Comparison of ENCODE assay signal across 15 mouse cellular contexts in the genomic region with DNA sequence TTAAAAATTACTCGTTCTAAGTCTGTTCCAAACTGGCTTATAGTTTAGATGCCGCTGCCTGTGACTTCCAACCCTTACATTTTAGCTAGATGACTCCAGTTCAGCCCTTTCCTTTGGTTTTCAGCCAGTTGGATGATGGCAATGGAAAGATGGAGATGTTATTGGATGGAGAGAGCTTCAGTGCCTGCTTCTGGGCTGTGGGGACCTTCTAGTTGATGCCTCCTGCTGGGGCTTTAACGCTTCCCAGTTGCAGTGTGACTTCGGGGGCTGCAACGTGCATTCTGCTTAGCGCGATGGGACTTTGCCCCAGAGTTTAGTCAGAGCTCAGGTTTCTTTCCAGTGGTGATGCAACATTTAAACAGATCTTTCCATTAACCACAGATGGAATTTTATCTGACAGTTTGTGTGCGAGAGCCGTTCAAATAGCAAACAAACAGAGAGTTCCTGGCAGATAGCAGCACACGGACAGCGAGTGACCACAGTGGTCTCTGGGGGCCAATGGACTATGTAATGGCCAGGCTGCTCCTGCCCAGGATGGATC. TPM values are rescaled to one million over a fixed set of nuclear protein-coding genes. Genes with fewer than 3 reads are reported as not detected.
DNase-seq lines count a peak whose midpoint lies in the region; ATAC-seq and TF ChIP-seq lines count a peak whose summit lies in the region.
"Had no signal": no experiment of that assay in that cellular context is flagged by ENCODE, and none has a peak within 500 bp of the region (broad histone marks: within the 10 kb centered on the region; RNA-seq: fewer than 3 reads in every experiment).

No protein-coding gene starts in this region.

- peaks cover 2% of the 10 kb centered on the region for H3K4me1 ChIP-seq in heart, adult 2 months (ENCODE audit: control insufficient read depth, insufficient read depth, low read length)
- peaks cover 16% of the 10 kb centered on the region for H3K4me1 ChIP-seq in heart, embryonic 10.5 days
- H3K4me1 ChIP-seq in embryonic facial prominence, embryonic 14.5 days (ENCODE audit: control insufficient read depth, insufficient read depth, low read length) = peaks cover 14% of the 10 kb centered on the region
- peaks cover 3% of the 10 kb centered on the region; the same call in 1 of the 2 replicates for H3K4me1 ChIP-seq in liver, embryonic 16.5 days (ENCODE audit: control insufficient read depth, low read depth, low read length)

- no peak for ATAC-seq in embryonic facial prominence, embryonic 14.5 days (ENCODE audit: low read depth)
- peak; percentile 85 for ATAC-seq in liver, embryonic 16.5 days (ENCODE audit: low read depth)
- ATAC-seq: hindbrain, postnatal 0 days had no signal

- peak overlapping the region; percentile 61 for H3K27ac ChIP-seq in heart, adult 2 months
- no peak overlapping the region for H3K27ac ChIP-seq in heart, embryonic 10.5 days
- H3K27ac ChIP-seq in embryonic facial prominence, embryonic 14.5 days (replicated peaks; ENCODE audit: low read depth, low read length) = 0 out of 2 replicates have a peak overlapping the region, but pooled peaks have one; percentile 21
- peak overlapping the region; percentile 81 for H3K27ac ChIP-seq in liver, embryonic 16.5 days (ENCODE audit: low read length)
- H3K27ac ChIP-seq: hindbrain, postnatal 0 days; kidney, postnatal 0 days; left cerebral cortex, adult 2 months had no signal

- peak; percentile 52 to 68 for DNase-seq in heart, adult 2 months
- DNase-seq in heart, embryonic 10.5 days (ENCODE audit: low spot score) = no peak
- DNase-seq in embryonic facial prominence, embryonic 14.5 days (ENCODE audit: low spot score) = peak; percentile 50
- DNase-seq in heart, postnatal 4 days = peak; percentile 43
- no peak for DNase-seq in layer of hippocampus, adult 9-10 months (ENCODE audit: low spot score)
- no peak for DNase-seq in embryo, embryonic 10.5 days (ENCODE audit: low spot score)
- DNase-seq in spleen, adult 12 weeks (ENCODE audit: low spot score) = no peak
- DNase-seq: cerebellum, postnatal 10 days; thymus, postnatal 4 days had no signal

- no peak for TF ChIP-seq POLR2A in heart, adult 2 months (IDR thresholded peaks at IDR 0.05; ENCODE audit: insufficient read depth, low read depth, low read length)

- no peaks in the 10 kb centered on the region for H3K27me3 ChIP-seq in heart, adult 2 months (ENCODE audit: control insufficient read depth, insufficient read depth, low read length)
- peaks cover 23% of the 10 kb centered on the region for H3K27me3 ChIP-seq in heart, embryonic 10.5 days (ENCODE audit: insufficient read depth, poor library complexity, severe bottlenecking)
- no peaks in the 10 kb centered on the region for H3K27me3 ChIP-seq in embryonic facial prominence, embryonic 14.5 days (replicated peaks; ENCODE audit: control insufficient read depth, insufficient read depth, low read length)
- no peaks in the 10 kb centered on the region for H3K27me3 ChIP-seq in liver, embryonic 16.5 days (ENCODE audit: control insufficient read depth, insufficient read depth, low read depth, low read length)

- H3K4me3 ChIP-seq in heart, adult 2 months = no peak overlapping the region
- H3K4me3 ChIP-seq in heart, embryonic 10.5 days = no peak overlapping the region
- H3K4me3 ChIP-seq in embryonic facial prominence, embryonic 14.5 days (ENCODE audit: low read depth, low read length) = no peak overlapping the region
- no peak overlapping the region for H3K4me3 ChIP-seq in liver, embryonic 16.5 days (ENCODE audit: low read depth, low read length)
- H3K4me3 ChIP-seq: left cerebral cortex, adult 2 months had no signal

- H3K9ac ChIP-seq in heart, adult 2 months (ENCODE audit: low read depth, low read length) = no peak overlapping the region
- H3K9ac ChIP-seq in embryonic facial prominence, embryonic 14.5 days (ENCODE audit: low read depth, low read length) = no peak overlapping the region
- no peak overlapping the region for H3K9ac ChIP-seq in liver, embryonic 16.5 days (ENCODE audit: low read depth, low read length)

- intact Hi-C loops in heart, adult 2 months (cut with DNase I) = no loop called here

- TF ChIP-seq CTCF in heart, adult 2 months (IDR thresholded peaks at IDR 0.05) = 0 out of 2 replicates have a peak, but pooled peaks have one; percentile 6

- H3K79me2 ChIP-seq in heart, adult 2 months (replicated peaks; ENCODE audit: control insufficient read depth, insufficient read depth, low read length) = no peaks in the 10 kb centered on the region

- H3K36me3 ChIP-seq in heart, adult 2 months (ENCODE audit: control insufficient read depth, insufficient read depth, low read length) = no peaks in the 10 kb centered on the region
- H3K36me3 ChIP-seq in heart, embryonic 10.5 days = no peaks in the 10 kb centered on the region
- H3K36me3 ChIP-seq in embryonic facial prominence, embryonic 14.5 days (ENCODE audit: control insufficient read depth, insufficient read depth, low read length) = no peaks in the 10 kb centered on the region
- H3K36me3 ChIP-seq in liver, embryonic 16.5 days (ENCODE audit: control insufficient read depth, insufficient read depth) = no peaks in the 10 kb centered on the region

- H3K9me3 ChIP-seq in heart, embryonic 10.5 days = no peaks in the 10 kb centered on the region
- H3K9me3 ChIP-seq in embryonic facial prominence, embryonic 14.5 days (ENCODE audit: control insufficient read depth, low read length) = no peaks in the 10 kb centered on the region
- no peaks in the 10 kb centered on the region for H3K9me3 ChIP-seq in liver, embryonic 16.5 days (replicated peaks; ENCODE audit: control insufficient read depth, low read length)

- 43% methylated on average over 11 of the region's 11 CpGs for WGBS in heart, adult 2 months
- WGBS in heart, embryonic 10.5 days = 44% methylated on average over 11 of the region's 11 CpGs
- WGBS in embryonic facial prominence, embryonic 14.5 days = 35% methylated on average over 11 of the region's 11 CpGs
- WGBS in liver, embryonic 16.5 days (ENCODE audit: insufficient replicate concordance) = 43% methylated on average over 11 of the region's 11 CpGs

- peak overlapping the region; percentile 34; the same call in 1 of the 2 replicates for H3K4me2 ChIP-seq in embryonic facial prominence, embryonic 14.5 days (ENCODE audit: low read depth, low read length)
- H3K4me2 ChIP-seq in liver, embryonic 16.5 days (ENCODE audit: low read depth, low read length) = no peak overlapping the region

- TF ChIP-seq EP300 in heart, adult 2 months (IDR thresholded peaks at IDR 0.05; ENCODE audit: insufficient read depth, low read depth, low read length) = 0 out of 2 replicates have a peak, but pooled peaks have one; percentile 27

RNA-seq across cellular contexts. Expression of a gene that starts 53.3 kb away (rescaled TPM):
- total RNA-seq in heart, adult 2 months (2021) = 10 to 100 TPM; 36.0 to 44.0 TPM
- polyA plus RNA-seq in heart, adult 2 months (2012; rRNA removed) = 27.9 and 41.2 TPM in 2 replicates
- polyA plus RNA-seq in heart, embryonic 10.5 days (2016; fragmentation: Nextera tagmentation; extraction: Ambion mirVana) = 3.5 and 5.1 TPM in 2 replicates
- 12.3 and 16.0 TPM in 2 replicates for polyA plus RNA-seq in embryonic facial prominence, embryonic 14.5 days (2014; fragmentation: Nextera tagmentation; extraction: Ambion mirVana)
- total RNA-seq in heart, postnatal 4 days (2021) = 10 to 100 TPM; 32.7 to 39.8 TPM
- polyA plus RNA-seq in liver, embryonic 16.5 days (2015; fragmentation: Nextera tagmentation; extraction: Ambion mirVana) = 1.2 and 1.5 TPM in 2 replicates
- total RNA-seq: CH12.LX; megakaryocyte, adult 5-6 weeks had no signal

Comparison
In these comparisons a context has a peak if more than half of its experiments do, and no peak if none do; other contexts are left out.
1. DNase-seq: peak in heart, adult 2 months (2 of 2), embryonic facial prominence, embryonic 14.5 days (single experiment) and heart, postnatal 4 days (single experiment); none in heart, embryonic 10.5 days (single experiment), layer of hippocampus, adult 9-10 months (single experiment), embryo, embryonic 10.5 days (single experiment) and spleen, adult 12 weeks (single experiment).